Mouse (Mus musculus): Measurements from ENCODE around the gene Ttc7b. TPM values are rescaled to one million over a fixed set of nuclear protein-coding genes. Genes with fewer than 3 reads are reported as not detected.

Gene Ttc7b
- polyA plus RNA-seq, 2 experiments from 2014 or later = 3.1 to 3.2 TPM

DNA sequence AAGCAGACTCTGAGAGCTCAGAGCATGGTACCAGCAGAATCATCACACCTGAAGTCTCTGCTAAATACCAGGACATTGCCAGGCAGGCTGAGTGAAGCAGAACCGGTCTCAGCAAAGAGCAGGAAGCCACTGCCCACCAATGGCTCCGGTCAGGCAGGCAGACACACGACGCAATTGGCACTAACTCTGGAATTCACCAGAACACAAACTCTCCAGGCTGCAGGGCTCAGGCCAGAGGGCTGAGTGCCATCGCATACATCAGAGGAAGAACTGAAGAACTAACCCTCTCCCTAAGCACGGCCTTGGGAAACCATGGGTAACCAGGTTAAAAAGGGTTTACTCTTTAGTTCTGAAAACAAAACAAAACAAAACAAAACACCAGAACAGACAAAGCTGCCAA is 73.5 kb downstream of the Ttc7b start:
- no peak for ATAC-seq

DNA sequence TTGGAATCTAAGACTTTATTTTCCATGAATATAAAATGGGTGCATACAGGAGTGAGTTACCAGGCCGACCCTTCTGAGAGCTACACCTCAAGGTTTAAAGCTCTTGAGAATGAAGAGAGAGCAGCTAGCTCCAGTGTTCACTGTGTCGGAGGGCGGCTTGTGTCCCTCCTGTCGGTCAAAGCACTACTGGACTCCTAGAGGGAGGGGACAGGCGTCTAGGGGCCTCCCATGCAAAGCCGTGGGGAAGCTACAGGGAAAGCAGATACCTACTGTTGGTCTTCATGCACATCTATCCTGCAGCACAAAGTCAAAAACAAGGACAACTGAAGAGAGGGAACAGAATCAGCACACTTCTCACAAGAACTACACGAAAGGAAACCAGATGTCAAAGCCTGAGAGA is 74.9 kb downstream of the Ttc7b start:
- ATAC-seq = no peak

GRCm38 (mm10) chr12:100445271-100445670 is 75.4 kb downstream of the Ttc7b start:
- no peak for ATAC-seq

- no peak for ATAC-seq
Observed at GRCm38 (mm10) chr12:100444671-100445165, 75.9 kb downstream of the Ttc7b start.

- no peak for ATAC-seq
Observed at GRCm38 (mm10) chr12:100443452-100443851, 77.2 kb downstream of the Ttc7b start.

DNA sequence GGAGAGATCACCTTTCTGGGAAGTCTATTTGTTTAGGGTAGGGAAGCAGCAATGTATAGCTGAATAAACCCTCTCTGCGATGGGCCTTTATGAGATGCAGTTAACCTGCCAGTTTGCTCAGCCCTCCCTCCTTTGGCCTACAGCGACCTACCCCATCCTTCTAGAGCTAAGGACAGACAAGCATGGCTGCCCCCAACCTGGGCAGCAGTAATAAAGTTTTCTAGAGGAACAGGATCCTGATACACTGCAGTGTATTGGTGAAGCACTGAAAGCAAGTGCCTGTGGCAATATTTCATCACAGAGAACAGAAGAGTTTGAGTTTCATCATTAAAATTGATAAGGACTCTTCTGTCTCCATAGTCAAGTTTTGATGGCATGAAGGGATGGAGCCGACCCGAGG is 79.0 kb downstream of the Ttc7b start:
- no peak for ATAC-seq

DNA sequence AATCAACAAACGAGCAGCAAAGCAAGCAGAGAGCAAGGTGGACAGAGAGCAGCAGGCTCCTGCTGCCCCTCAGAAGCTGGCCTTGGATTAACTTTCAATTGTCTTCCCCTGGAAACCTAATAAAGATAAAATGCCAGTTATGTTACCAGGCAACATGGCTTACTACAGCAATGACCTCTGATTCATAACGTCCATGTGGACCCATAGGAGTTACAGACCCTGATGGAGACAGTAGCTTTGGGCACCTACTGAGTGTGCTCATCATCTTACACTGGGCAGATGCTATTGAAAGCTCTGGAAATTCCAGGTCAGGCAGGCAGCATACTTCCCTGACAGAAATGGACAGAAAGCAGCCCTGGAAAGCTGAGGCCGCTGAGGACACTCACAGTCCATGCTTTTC is 80.7 kb downstream of the Ttc7b start:
- no peak for ATAC-seq

GRCm38 (mm10) chr12:100439145-100439755 is 81.4 kb downstream of the Ttc7b start:
- ATAC-seq = no peak

- ATAC-seq = no peak
Observed at GRCm38 (mm10) chr12:100438509-100438908, 82.1 kb downstream of the Ttc7b start.

DNA sequence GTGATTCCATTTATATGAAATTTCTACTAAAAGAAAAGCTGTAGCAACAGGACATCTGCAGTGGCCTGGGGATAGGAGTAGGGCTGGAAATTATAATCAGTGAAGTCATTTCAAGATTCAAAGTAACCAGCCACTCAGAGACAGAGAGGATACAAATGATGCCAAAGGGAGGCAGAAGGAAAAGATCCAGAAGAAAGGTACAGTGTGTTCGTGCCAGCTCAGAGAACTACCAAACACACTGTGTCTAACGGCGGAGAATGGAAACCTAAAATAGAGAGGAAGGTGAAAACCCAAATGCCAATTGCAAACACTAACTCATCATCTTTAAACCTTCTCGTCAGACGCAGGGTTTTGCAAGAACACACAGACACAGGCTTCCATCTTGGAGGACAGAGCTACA is 82.8 kb downstream of the Ttc7b start:
- ATAC-seq = no peak

DNA sequence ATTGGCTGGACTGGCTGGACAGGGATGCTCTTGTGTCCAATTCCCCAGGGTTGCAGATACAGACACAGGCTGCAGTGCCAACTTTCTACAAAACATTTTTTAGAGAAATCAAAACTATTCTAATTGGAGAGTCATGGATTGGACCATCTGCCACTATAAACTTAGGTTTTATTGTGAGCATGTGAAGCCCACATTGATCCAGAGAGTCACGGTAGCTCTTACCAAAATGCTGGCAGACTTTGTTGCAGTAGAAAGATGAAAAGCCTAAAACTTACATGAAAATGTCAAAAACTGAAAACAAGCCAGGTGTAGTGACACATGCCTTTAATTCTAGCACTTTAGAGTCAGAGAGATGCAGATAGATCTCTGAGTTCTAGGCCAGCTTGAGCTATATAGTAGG is 84.9 kb downstream of the Ttc7b start:
- no peak for ATAC-seq

DNA sequence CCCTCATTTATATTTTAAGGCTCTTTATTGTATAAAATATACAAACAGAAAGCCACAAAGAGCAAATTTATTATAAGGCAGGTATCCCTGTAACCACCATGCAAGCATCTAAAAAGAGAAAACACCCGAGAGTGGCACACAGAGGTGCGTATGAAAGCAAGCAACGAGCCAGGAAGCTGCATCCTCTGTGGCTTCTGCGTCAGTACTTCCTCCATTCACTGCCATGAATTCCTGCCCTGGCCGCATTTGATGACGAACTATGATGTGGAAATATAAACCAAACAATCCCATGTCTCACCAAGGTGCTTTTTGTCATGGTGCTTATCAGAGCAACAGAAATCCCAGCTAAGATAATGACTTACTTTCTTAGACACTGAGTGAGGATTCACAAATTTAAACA is 88.8 kb downstream of the Ttc7b start:
- no peak for ATAC-seq

DNA sequence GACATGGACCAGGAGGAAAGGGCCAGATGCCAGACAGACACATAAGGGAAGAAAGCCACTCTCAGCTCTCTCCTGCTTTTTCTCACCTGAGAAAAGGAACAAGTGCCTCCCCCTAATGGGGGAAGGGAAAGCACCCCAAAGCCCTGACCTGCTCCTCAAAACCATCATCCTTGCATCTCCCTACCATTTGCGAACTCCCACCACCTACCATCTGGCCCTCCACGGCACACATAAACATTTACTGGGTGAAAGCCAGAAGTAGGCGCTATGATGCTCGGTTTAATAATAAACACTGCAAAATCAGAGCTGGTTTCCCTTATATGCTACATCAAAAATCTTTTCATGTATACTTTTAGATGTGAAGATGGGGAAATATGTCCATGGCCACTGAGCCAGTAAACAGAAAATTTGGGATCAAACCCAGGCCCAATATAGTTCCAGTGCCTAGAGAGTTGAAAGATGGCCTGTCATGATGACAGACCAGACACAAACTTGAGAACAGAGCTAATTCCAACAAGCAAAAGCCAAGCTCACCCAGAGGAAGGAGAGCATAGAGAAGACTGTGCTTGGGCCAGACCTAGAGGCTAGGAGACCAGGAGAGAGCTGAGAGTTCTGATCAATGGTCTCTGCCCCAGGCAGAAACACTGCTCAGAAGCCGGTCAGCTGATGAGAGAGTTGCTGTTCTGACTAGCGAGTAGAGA is 91.1 kb downstream of the Ttc7b start:
- no peak for ATAC-seq

DNA sequence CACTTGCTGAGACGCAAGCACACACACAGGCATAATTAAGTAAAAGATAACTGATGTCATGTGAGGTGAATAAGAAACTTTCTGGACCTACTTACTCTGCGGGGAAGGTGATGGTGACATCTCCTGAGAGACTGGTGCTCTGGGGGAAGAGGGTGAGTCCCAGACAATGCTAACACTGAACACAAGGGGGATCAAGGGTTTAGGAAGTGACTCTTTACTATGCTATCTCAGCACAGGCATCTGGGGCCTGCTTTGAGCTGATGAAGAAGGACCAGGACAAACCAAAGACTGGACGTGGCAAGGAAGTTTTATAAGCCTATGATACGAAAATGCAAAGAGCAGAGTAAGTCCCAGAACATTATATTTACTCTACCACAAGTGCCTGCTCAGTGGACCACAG is 92.4 kb downstream of the Ttc7b start:
- no peak for ATAC-seq

DNA sequence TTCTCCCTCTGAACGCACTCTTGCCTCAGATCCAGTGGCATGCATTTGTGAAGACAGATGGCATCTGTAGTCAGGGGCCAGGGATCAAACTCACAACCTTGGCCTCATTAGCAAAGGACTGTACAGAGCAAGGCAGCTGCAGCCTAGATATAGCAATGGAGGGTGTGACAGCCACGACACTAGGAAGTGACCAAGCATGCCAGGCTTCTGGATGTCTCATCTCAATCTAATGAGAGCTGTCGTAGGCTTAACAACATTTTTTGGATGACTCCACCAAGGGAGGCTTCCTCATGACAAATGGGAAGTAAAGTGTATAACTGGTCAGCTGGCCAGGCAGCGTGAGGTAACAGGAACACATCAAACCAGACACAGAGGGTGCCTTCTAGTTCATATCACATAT is 94.4 kb downstream of the Ttc7b start:
- ATAC-seq = no peak

GRCm38 (mm10) chr12:100425028-100425427 is 95.6 kb downstream of the Ttc7b start:
- no peak for ATAC-seq

GRCm38 (mm10) chr12:100422286-100422820 is 98.3 kb downstream of the Ttc7b start:
- ATAC-seq = no peak

- ATAC-seq = no peak
Observed at GRCm38 (mm10) chr12:100421538-100421937, 99.1 kb downstream of the Ttc7b start.

DNA sequence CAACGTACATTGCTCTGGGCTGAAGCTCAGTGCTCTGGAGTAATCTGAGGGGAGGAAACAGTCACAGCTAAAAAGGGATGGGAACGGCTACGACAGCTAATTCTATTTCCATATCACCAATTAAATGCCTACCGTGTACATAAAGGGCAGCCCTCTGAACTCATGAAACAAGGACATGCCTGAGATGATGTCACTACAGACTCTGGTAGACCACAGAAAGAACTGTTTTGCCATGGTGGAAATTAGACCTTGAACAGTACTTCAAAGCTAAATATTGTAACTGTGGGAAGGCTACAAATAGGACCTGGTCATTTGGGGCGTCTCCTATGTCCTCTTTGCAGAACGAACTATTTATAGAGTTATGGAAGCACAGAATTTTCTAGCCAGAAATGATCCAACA is 99.7 kb downstream of the Ttc7b start:
- ATAC-seq = no peak

DNA sequence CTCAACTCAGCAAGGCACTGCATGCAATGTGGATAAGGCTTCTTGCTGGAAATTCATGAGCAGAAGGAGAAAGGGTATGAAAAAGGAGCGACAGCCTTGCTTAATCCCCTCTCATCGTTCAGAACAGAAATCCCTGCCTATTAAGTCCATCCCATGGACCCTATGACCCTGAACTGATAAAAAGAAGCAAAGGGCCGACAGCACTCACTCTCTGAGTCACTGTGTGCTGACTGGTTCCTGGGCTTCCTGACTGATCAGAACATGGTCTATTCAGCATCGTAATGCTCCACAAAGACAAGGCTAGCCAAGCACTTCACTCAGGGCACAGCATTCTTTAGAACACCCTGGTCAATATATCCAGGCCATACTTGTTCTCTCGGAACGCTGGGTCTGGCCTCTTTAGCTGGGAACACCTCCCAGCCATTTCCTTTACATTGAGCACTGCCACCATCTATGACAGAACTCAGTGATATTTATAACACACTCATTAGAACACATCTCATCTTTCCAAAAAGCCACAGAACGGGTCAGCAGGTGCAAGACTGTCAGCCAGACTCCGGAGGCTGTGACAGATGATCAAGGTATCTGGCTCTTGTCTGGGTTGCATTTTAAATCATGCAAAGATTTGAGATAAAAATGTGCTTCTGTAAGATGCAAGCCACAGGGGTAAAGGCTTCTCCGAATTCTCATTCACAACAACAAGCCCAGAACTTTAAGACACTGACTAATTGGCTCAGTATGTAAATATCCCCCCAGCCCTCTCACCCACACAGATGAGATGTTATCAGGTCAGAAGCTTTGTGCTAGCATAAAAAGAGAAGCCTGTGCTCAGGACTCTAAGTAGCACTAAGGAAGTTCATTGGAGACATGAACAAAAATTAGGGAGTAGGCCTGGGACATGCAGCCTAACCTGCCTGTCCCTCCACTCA is 100.4 kb downstream of the Ttc7b start:
- peak; percentile 59 for ATAC-seq

DNA sequence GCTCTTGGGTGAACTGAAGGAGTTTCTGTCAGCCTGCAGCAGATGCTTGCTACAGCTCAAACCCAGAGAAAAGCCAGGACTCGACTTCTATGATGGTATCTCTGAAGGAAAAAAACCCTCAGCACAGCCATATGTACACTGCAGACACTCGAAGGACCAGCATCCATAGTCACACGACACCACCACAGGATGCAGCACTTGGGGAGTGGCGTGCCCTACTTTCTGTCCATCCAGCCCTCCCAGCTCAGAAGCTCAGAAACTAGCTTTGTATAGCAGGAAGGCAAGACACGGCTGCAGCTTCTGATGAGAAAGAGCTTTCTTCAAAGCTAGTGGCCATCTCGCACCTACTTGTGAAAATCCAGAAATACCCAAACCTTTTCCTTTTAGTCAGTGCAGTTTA is 104.8 kb downstream of the Ttc7b start:
- ATAC-seq = no peak

DNA sequence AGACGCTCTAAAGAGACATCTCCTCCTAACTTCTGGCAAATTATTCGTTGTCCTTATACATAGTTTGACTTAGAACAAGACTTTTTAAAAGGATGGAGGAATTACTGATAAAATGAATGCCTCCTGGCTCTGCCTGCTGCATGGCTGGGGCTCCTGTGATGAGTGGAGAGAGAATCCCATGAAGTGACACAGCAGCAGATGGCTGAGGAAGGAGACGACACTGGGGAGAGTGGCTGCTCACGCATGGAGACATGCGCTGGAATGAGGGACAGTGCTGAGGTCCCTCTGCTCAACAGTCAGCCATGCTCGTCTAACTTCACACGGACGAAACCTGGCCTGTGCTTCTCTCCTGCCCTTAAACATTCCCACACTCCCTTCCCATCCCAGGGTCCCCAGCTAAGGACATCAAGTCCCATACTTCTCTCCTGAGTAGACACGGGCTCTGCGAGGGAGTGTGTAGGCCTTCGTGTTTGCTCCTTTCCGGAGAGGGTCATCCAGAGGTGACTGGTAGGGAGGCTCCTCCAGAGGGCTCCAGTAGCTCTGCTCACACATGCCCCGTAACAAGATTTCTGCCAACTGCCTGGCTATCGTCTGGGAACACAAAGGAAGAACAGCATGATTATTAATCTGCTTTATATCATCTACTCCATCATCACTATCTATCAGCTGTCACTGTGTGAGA is 105.8 kb downstream of the Ttc7b start:
- ATAC-seq = no peak

DNA sequence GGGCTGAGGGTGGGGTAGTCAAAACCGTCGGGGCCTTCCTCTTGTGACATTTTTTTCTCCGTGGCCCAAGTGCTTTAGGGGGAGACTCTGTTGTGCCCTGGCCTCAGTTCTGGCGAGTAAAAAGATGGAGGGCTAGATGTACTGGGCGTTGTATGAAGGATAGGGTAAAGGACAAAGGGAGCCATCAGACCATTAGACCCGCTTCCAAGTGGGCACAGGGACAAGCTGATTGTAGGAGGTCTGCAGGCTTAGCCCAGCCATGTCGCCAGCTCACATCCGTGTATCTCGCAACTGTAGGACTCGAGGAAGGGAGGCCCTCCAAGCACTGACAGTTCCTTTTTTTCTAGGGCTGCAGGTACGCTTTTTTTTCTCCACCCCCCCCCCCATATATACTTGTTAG is 111.9 kb downstream of the Ttc7b start:
- no peak for ATAC-seq

All from activated CD4-positive, CD25-positive, alpha-beta regulatory T cell, adult 4 months (primary cell).